Mouse (Mus musculus): ENCODE results near the gene Dner.
A peak's percentile ranks its signal among the peaks of the same experiment; 100 is the strongest.

Gene Dner

GRCm38 (mm10) chr1:84695517-84696411 is at the start of gene Dner:
Gene Dner, minus strand, starts transcription at chr1:84696221.
- DNase-seq (ENCODE audit: low spot score): peak; percentile 94

- DNase-seq (ENCODE audit: low spot score): no peak
Observed at GRCm38 (mm10) chr1:84742156-84742555, 46.1 kb upstream of the Dner start.

GRCm38 (mm10) chr1:84740080-84740479 is 44.1 kb upstream of the Dner start:
- DNase-seq (ENCODE audit: low spot score): no peak

GRCm38 (mm10) chr1:84737097-84737496 is 41.1 kb upstream of the Dner start:
- DNase-seq (ENCODE audit: low spot score): no peak

- peak; percentile 40 for DNase-seq (ENCODE audit: low spot score)
Observed at GRCm38 (mm10) chr1:84733799-84734198, 37.8 kb upstream of the Dner start.

- DNase-seq (ENCODE audit: low spot score): no peak
Observed at GRCm38 (mm10) chr1:84731763-84732162, 35.7 kb upstream of the Dner start.

- DNase-seq (ENCODE audit: low spot score): no peak
Observed at GRCm38 (mm10) chr1:84722841-84723240, 26.8 kb upstream of the Dner start.

GRCm38 (mm10) chr1:84722371-84722770 is 26.4 kb upstream of the Dner start:
- DNase-seq (ENCODE audit: low spot score): no peak

- DNase-seq (ENCODE audit: low spot score): no peak
Observed at GRCm38 (mm10) chr1:84721942-84722341, 25.9 kb upstream of the Dner start.

- DNase-seq (ENCODE audit: low spot score): peak; percentile 23
Observed at GRCm38 (mm10) chr1:84709810-84710785, 14.1 kb upstream of the Dner start.

- peak; percentile 37 for DNase-seq (ENCODE audit: low spot score)
Observed at GRCm38 (mm10) chr1:84709406-84709805, 13.4 kb upstream of the Dner start.

GRCm38 (mm10) chr1:84700254-84700653 is 4.2 kb upstream of the Dner start:
- no peak for DNase-seq (ENCODE audit: low spot score)

- peak; percentile 80 for DNase-seq (ENCODE audit: low spot score)
Observed at GRCm38 (mm10) chr1:84697136-84697535, 1.1 kb upstream of the Dner start.

- DNase-seq (ENCODE audit: low spot score): peak; percentile 12
Observed at GRCm38 (mm10) chr1:84694688-84695474, 1.1 kb downstream of the Dner start.

GRCm38 (mm10) chr1:84677910-84678309 is 18.1 kb downstream of the Dner start:
- DNase-seq (ENCODE audit: low spot score): no peak

GRCm38 (mm10) chr1:84668100-84668846 is 27.7 kb downstream of the Dner start:
- no peak for DNase-seq (ENCODE audit: low spot score)

- DNase-seq (ENCODE audit: low spot score): no peak
Observed at GRCm38 (mm10) chr1:84667660-84668059, 28.4 kb downstream of the Dner start.

- no peak for DNase-seq (ENCODE audit: low spot score)
Observed at GRCm38 (mm10) chr1:84664377-84665118, 31.5 kb downstream of the Dner start.

- no peak for DNase-seq (ENCODE audit: low spot score)
Observed at GRCm38 (mm10) chr1:84646781-84647180, 49.2 kb downstream of the Dner start.

- no peak for DNase-seq (ENCODE audit: low spot score)
Observed at GRCm38 (mm10) chr1:84640463-84640862, 55.6 kb downstream of the Dner start.
